Mouse (Mus musculus) embryo, embryonic 10 days (tissue): ENCODE results near the gene Cdc14a.
A peak's percentile ranks its signal among the peaks of the same experiment; 100 is the strongest.

Experiments
- DNase-seq: peaks from one replicate; pipeline ENCODE4 v3.0.0-alpha.2; 2015; ENCODE audit warnings: low spot score

The Cdc14a gene

GRCm38 (mm10) chr3:116329023-116329762 lies 94.6 kb downstream of the Cdc14a start:
- DNase-seq = no peak

GRCm38 (mm10) chr3:116327616-116328004 lies 96.2 kb downstream of the Cdc14a start:
- no peak for DNase-seq

GRCm38 (mm10) chr3:116327001-116327615 lies 96.7 kb downstream of the Cdc14a start:
- DNase-seq = peak; percentile 96

GRCm38 (mm10) chr3:116325501-116325900 lies 98.3 kb downstream of the Cdc14a start:
- no peak for DNase-seq

GRCm38 (mm10) chr3:116319696-116320095 lies 104.1 kb downstream of the Cdc14a start:
- no peak for DNase-seq

GRCm38 (mm10) chr3:116311838-116312237 lies 112.0 kb downstream of the Cdc14a start:
- no peak for DNase-seq

- no peak for DNase-seq
Measured at GRCm38 (mm10) chr3:116311173-116311572, 112.7 kb downstream of the Cdc14a start.

- DNase-seq = no peak
Measured at GRCm38 (mm10) chr3:116310672-116311071, 113.2 kb downstream of the Cdc14a start.

- DNase-seq = no peak
Measured at GRCm38 (mm10) chr3:116310033-116310432, 113.8 kb downstream of the Cdc14a start.

GRCm38 (mm10) chr3:116304800-116305753 lies 118.8 kb downstream of the Cdc14a start:
- no peak for DNase-seq

GRCm38 (mm10) chr3:116302581-116302980 lies 121.3 kb downstream of the Cdc14a start:
- no peak for DNase-seq

- no peak for DNase-seq
Measured at GRCm38 (mm10) chr3:116301754-116302153, 122.1 kb downstream of the Cdc14a start.

GRCm38 (mm10) chr3:116298727-116299126 lies 125.1 kb downstream of the Cdc14a start:
- no peak for DNase-seq

- DNase-seq = no peak
Measured at GRCm38 (mm10) chr3:116298003-116298402, 125.8 kb downstream of the Cdc14a start.

- DNase-seq = no peak
Measured at GRCm38 (mm10) chr3:116297170-116297569, 126.7 kb downstream of the Cdc14a start.

- no peak for DNase-seq
Measured at GRCm38 (mm10) chr3:116290041-116290815, 133.6 kb downstream of the Cdc14a start.

- no peak for DNase-seq
Measured at GRCm38 (mm10) chr3:116288833-116289232, 135.0 kb downstream of the Cdc14a start.

GRCm38 (mm10) chr3:116284735-116285134 lies 139.1 kb downstream of the Cdc14a start:
- DNase-seq = no peak

GRCm38 (mm10) chr3:116283996-116284395 lies 139.8 kb downstream of the Cdc14a start:
- DNase-seq = no peak

- DNase-seq = no peak
Measured at GRCm38 (mm10) chr3:116281663-116282062, 142.2 kb downstream of the Cdc14a start.

GRCm38 (mm10) chr3:116277146-116277545 lies 146.7 kb downstream of the Cdc14a start:
- DNase-seq = no peak

- DNase-seq = no peak
Measured at GRCm38 (mm10) chr3:116271679-116272078, 152.2 kb downstream of the Cdc14a start.
